Mouse (Mus musculus) NIH3T3 (cell line): ENCODE measurements at regions not wholly inside any gene's neighbourhood (a gene's known extent, or its start where the extent isn't known, plus 50 kb on each side); places are given as distances from the start of the nearest gene placed in this dataset.
A peak's percentile ranks its signal among the peaks of the same experiment; 100 is the strongest.
"Not testable (repeated sequence)": the region's sequence is repeated elsewhere in the genome, so short reads cannot be mapped to it uniquely, and the experiment has no call there.

ENCODE experiments used
- DNase-seq: peaks from one replicate; pipeline ENCODE4 v3.0.0-alpha.2; 2012; ENCODE audit warnings: low read depth

DNA sequence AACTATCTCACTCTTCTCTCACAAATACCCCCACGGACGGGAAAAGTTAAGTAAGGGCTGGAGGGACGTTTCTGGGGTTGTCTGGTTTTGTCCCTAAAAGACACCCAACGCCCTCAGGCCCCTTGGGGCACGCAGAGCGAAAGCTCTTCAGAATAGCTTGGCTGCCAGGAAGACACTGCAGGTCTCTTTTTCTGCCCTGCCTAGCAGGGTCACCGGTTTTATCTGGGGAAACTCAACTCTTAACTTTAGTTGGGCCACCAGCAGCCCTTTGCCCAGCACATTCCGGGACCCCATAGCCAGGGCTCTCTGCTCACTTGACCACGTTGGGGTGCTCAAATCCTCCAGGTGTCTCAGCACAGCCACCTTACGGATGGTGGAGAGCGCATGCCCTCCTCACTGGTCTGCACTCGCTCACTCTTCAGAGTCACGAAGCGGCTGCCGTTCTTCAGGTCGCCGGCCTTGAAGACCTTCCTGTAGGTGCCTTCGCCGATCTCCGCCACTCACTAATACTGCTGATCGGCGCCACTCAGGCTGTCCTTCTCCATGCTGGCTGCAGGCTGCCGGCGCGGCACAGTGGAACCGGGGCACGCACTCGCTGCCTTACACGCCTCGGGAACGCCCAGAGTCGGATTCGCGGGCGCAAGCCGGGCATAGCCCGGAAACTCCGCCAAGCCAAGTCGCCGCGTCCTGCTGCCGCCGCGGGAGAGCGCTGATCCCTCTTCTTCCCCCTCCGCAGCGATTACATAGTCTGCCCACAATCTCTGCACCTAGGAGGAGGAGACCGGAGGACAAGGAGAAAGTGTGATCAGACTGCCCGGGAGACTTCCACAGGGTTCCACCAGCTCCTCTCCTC lies 83.0 kb downstream of the Ulbp1 start:
- DNase-seq, result no peak

DNA sequence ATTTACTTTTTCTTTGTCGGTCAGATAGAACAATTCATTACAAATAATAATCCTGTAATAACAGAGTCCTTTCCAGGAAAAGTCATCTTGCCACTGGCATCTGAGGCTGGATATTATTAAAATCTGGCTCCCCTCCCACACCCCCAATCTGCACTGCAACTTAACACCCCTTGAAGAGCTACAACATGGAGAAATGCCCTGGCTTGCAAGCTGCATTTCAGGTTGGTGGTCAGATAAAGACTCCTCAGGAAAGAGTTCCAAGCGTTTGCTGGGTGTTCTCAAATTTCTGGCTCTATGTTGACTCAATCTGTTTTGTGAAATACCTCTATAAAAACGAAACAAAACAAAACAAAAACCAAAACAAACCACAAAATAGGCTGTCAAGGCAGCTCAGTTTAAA lies 114.6 kb downstream of the Ulbp1 start:
- peak; percentile 62 for DNase-seq

DNA sequence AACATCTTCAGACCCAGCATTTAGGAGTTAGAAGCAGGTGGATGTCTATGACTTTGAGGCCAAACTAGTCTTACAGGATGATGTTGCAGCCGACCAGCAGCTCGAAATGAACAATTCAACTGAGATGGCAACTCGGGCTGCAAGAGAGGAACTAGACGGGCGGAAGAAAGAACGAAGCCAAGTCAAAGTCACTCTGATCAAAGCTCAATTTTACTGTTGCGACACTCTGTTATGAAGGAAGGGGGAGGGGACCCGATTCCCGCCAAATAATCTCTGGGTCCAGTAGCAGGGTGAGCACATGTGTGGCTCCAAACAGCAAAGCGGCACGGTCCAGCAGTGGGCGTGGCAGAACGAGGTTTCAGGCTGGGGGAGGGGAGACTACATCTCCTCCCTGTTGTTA lies 129.1 kb downstream of the Ulbp1 start:
- not testable (repeated sequence) for DNase-seq

DNA sequence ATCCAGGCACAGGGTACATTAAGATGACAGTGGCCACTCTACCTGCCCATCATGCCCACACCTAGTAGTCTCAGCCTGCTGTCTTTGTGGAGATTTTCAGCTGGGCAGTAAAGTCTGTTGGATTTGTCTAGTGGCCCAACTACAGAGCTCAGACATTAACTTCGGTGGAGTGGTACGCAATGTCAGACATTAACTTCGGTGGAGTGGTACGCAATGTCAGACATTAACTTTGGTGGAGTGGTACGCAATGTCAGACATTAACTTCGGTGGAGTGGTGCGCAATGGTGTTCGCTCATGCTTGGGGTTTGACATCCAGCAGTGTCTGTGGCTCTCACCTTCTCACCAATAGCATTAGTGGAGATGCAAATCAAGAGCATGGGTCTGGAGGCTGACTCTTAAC lies 129.7 kb downstream of the Ulbp1 start:
- not testable (repeated sequence) for DNase-seq

DNA sequence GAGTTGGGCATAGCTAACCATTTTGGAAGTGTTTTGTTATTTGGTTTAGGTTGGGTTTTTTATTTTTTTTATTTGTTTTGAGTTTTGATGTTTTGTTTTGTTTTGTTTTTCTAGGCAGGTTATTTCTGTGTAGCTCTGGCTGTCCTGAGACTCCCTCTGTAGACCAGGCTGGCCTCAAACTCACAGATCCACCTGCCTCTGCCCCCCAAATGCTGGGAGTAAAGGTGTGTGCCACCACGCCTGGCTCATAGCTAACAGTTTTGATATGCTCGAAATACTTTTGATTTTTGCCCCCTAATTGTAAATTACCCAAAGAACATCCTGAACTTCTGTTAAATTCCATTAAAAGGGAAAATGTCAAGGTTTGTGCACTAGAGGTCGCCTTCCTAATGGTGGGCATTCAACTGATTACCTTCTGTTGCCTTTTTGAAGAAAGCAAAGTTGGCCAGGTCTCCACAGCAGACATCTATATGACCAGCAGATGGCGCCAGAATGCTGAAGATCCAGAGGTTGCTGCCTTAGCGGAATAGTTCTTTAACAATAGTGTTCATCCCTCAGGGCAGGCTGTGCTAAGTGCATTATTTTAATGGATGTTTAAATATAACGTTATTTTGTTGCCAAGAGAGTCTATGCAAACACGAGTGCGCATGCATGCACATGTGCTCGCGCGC lies 121.2 kb upstream of the Cnksr3 start:
- peak; percentile 95 for DNase-seq

DNA sequence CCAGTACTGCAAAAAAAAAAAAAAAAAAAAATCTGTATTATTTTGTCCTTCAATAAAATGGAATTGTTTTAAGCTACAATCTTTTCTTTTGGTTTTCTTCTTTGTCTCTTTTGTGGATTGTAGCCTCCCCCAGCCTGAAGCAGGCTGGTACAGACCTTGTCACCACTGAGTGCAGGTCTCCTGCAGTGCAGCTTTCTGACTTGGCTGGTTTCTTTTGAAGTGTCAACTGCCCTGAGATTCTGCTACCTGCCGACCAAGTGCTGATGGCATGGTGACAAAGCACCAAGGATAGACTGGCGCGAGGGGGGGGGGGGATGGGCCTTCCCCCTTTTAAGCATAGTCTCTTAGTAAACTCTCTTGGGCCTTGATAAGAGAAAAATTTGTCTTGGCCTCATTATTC lies 116.2 kb upstream of the Cnksr3 start:
- DNase-seq, result no peak

DNA sequence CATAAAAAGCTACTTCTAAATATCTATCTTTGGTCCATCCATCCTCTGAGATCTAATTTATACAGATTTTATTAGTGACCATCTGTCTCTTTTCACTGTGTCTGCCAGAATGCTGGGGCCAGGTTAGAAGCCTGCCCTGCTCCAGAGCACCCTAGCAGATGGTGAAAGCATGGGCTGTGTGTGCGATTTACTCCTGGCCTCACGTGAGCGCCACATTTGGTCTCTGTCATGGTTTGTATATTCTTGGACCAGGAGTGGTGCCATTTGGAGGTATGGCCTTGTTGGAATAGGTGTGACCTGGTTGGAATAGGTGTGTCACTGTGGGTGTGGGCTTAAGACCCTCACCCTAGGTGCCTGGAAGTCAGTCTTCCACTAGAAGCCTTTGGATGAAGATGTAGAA lies 115.0 kb upstream of the Cnksr3 start:
- not testable (repeated sequence) for DNase-seq

DNA sequence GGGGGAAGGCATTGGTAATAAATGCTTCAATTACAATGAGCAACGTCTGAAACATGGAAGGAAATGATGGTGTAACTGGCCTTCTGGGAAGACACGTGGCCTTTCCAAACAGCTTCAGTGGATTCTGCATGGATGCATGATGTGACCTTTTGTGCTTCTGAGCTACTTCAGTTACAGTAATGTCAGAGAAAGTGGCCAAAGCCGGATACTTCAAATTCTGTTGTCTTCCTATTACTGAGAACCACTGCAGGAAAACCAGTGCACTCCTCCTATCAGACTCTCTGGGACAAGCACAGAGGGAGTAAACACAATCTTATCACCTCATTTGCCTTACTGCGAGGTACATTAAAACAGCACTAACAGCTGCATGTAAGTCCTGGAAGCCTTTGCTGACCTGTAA lies 113.0 kb upstream of the Cnksr3 start:
- DNase-seq, result peak; percentile 45

DNA sequence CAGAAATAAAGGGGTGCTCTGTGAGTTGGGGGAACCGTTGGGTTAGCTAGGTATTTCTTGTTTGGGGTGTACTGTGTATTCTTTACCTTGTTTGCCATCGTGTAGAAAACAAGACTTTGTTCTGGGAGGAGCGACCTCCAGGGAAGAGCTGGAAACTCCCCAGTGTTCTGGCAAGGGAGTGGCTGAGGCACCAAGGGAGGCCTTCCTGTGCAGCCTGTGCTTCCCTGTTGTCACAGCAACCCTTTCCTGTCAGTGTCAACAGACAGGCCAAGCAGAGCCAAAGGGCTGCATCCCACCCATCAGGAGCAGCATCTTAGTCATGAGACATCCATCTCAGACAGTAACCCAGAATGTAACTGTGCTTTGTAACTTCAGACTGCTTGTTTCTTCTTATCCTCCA lies 111.2 kb upstream of the Cnksr3 start:
- DNase-seq, result no peak

DNA sequence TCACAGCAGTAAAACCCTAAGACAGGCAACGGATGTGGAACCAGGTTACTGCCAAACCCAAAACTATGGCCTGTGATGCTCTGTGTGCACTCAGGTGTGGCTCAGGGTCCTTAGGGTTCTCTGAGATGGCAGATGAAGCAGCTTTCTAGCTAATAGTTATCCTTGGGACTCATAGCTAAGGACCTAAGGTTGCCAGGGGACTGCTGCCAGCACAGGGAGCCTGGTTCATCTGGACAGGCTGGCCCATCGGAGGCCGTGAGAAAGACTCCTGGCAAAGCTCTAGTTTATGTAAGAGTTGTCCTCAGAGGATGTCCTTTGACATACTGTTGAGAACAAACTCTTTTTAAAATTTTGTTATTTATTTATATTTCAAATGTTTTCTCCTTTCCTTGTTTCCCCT lies 97.9 kb upstream of the Cnksr3 start:
- DNase-seq, result no peak

DNA sequence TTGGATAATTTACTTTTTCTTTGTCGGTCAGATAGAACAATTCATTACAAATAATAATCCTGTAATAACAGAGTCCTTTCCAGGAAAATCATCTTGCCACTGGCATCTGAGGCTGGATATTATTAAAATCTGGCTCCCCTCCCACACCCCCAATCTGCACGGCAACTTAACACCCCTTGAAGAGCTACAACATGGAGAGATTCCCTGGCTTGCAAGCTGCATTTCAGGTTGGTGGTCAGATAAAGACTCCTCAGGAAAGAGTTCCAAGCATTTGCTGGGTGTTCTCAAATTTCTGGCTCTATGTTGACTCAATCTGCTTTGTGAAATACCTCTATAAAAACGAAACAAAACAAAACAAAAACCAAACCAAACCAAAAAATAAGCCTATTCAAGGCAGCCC lies 93.8 kb upstream of the Cnksr3 start:
- peak; percentile 65 for DNase-seq

DNA sequence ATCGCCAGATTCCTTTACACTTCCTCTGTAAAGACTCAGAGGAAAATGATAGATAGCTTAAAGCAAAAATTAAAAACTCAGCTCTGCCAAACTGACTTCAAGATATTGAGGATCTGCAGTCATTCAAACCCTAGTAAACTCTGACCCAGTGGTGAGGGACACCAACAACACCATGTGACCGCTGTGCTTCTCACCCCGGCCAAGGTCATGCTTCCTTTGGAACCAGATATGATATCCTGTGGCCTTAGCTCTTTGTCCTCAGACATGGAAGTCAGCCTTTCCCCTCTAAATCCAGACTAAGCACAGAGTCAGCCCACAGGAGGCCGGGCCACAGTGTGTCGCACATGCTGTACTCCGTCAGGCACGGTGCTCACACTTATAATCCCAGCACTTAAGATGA lies 86.3 kb upstream of the Cnksr3 start:
- DNase-seq, result no peak

DNA sequence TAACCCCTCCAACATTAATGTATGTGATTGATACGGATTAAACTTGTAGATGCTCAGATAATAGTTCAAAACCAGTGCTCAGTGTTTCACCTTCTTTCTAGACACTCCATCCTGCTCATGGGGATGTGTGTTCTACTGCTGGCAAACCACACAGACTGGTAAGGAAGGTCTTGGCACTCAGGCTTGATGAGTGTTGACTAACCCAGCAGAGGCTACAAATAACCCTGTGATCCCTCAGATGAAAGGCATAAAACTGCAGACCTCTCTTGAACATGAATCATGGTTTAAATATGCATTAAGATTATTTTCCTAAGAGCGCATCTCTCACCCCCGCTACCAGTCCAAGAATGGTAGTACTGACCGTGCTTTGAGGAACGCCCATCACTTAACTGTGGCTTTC lies 83.9 kb upstream of the Cnksr3 start:
- peak; percentile 36 for DNase-seq

DNA sequence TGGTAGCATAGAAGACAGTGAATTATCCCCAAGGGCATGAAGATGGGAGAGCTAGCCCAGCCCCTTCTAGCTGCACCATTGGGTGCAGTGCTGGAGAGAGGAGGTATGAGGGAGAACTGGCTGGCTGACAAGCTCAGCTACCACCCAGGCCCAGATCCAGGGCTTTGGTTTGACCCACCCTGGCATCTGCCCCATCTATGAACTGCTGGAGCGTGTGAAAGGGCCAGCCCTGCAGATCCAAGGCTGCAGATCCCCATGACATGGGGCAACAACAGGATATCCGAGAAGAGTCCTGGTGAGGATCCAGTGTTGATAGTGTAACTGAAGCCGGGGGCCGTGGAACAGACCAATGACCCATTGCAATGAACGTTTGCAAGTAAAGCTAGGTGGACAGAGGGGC lies 81.2 kb upstream of the Cnksr3 start:
- no peak for DNase-seq

DNA sequence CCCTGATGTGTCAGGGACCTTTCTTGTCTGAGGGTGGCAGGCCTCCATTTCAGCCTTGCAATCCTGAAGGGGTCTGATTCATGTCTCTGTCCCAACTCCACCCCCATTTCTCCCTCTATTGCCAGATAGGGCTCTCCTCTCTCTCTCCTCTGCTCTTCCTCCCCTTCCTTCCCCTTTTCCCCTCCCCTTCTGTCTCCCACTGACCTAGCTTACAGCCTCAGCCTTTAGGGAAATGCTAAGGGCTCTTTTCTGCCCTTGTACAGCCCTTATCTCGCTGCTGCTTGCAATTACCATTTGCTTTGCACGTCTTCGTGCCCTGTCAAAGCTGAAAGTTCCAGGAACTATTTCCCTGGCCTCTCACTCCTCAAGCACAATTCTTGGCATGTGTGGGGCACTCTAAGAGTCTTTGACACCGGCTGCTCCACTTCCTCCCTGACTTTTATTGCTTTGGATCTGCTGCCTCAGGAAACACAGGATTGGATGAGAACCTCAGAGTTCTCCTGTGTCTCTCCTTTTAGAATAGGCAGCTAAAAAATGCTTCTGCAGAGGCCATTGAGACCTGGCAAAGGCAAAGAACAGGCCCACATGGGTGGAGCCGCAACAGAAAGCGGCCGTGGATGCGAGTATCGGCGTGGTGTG lies 77.9 kb upstream of the Cnksr3 start:
- DNase-seq, result peak; percentile 25

DNA sequence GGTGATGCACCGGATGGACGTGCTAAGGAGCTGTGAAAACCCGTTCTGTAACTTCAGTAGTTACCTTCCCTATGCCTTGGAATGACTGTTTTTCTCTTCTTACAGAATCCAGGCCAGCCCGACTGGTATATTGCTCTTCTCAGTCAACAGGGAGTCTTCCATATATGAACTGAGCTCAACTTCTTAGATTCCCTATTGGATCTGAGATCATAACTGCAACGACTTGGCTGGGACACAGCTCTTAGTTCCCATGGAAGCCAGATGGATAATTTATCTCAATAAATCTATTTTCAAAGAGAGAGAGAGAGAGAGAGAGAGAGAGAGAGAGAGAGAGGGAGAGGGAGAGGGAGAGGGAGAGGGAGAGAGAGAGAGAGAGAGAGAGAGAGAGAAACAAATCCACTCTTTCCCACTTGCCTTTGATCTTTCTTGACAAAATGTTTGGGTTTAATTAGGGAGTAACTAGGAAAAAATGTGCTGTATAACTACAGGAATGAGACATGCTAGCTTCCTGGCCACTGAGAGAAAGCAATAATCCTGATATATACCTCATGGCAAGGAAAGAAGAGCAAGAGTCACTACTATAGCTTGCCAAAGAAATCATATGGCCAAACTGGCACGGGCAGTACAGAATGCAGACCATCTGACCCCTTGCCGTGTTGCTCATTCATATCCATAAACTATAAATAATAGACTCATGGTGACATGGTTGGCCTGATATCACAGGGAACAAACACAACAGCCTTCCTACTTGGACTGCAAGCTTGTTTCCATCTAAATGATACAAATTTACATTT lies 73.3 kb upstream of the Cnksr3 start:
- DNase-seq, result peak; percentile 92

DNA sequence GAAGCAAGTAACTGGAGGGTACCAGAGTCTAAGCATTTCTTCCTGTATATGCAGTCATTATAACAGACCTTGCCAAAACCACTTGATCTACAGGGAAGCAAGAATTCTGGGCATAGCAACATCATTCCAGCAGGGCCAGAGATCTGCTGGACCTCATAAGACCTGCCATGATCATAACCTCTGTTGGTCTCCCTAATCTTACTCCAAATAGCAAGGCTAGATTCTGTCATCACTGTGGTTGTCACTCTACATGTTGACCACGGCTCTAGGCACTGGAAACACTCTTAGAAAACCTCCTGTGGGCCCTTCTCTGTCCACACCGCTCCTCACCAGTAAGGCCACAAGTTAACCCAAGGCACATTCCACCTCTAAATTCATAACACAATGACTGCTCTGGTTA lies 68.4 kb upstream of the Cnksr3 start:
- DNase-seq, result peak; percentile 32

DNA sequence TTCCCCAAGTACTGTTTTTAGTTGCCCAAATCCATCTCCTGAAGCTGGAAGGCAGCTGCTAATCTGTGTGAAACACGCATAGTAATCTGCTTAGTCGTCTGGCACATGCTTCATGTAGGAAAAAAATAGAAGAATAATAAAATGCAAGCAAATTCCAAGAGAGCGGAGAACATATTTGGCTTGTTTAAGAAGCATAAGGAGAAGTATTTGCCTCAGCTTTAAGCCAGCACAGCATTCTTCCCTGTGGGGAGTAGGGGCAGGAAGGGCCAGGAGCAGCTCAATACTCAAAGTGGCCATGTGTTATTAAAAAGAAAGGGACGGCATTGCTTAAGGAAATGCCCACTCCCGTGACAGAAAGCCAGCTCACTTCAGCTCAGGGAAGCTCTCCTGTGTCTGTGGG lies 66.8 kb upstream of the Cnksr3 start:
- peak; percentile 86 for DNase-seq

DNA sequence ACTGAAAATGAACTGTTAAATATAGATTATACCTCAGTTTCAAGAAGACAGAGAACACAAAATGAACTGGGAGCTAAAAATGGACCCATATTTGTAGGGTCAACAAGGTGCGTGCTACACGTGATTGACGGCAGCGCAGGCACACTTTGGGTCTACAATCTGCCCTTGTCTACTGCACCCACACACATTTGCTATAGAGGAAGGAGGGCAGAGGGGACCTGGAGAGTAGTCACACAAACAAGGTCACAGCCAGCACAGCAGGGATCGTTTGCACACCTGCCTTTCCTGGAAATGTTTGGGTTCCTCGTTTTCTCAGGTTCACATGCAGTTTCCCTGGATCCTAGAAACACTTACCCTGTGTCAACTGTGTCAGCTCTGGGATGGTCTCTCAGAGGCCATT lies 63.3 kb upstream of the Cnksr3 start:
- DNase-seq, result no peak

DNA sequence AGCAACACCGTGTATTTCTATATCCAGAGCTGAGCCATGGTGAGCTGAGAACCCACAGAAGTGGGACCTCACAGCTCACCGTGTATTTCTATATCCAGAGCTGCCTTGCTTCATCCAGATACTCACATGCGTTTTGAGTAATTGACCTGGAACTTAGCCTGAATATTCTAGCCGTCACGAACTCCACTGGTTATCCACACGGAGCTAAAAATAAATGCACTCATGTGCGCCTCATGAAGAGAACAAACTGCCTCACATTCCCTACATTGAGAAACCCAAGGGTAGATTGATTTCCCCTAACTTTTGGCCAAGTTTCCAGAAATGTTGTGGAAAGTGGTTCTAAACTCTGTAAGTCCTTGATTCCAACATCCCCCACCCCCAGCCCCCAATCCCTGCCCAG lies 62.4 kb upstream of the Cnksr3 start:
- DNase-seq, result peak; percentile 91

DNA sequence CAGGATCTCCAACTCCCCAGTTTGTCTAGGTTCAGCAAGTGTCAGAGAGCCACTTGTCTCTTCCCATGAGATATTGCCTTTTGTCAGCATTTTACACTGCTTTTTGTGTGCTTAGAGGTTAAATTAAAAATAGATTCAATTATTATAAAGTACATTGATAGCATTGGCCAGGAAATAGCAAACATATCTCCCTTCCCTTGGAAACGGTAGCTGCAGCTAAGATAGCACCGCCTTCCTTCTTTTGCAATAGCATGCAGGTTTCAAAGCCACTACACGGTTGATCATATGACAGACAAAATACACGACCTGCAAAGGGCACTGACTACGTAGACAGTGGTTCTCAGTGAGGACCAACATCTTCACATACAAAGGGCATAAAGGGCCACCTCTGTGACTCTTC lies 59.1 kb upstream of the Cnksr3 start:
- DNase-seq, result no peak

DNA sequence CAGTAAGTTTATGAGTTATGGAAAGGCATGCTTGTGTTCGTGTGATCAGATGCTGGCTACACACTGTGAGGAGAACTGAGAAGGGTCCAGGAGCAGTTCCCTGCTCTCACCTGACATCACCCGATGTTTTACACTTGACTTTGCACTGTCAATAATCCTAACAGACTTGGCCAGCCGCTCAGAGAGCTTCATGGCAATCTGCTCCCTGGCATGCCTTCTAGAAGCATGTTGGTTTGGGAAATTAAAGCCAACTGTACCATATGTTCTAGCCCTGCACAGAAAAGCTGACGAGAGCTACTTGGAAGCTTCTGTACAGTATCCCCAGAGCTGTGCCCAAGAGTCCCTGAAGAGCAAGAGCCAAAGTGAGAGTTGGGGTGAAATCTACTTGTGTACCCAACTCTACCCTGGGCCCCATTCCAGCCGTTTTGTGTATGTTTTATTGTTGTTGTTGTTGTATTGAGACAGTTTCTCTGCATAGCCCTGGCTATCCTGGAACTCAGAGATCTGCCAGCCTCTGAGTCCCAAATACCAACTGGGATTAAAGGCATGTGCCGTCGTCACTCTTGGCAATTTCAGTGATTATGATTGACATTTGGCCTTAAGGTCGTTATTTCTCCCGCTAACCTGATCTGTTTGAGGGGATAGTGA lies 56.5 kb upstream of the Cnksr3 start:
- DNase-seq, result peak; percentile 35
